Comparison of ENCODE assay signal across 7 mouse cellular contexts in the genomic region with DNA sequence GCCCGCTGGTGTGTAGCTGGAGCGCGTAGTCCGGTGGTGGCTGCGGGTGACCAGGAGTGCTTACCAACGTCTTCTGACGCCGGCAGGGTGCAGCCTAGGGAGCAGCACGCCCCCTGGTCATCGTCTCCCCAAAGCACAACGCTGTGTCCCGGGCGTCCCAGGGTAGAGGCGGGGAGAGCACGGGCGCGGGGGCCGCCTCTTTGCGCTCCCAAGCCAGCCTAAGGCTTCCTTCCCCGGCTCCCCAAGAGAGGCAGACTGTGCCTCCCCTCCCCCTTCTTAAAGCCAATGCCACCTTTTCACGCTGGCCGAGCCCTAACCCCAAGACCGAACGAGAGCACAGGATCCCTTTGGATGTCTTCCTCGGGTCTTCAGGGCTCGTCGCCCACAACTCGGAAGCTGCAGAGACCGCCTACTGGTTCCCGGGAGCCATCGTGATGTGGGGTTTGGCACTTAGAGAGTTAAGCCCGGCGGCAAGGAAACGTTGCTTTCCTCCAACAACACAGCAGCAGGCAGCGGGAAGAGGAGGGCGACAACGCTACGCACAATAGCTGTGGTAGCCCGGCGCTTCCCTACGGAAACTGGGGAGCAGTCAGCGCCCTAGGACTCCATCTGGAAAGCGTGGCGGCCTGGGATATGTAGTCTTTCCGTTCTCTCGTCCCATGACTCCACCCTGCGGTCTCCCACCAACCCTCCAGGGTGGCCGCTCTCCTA. TPM values are rescaled to one million over a fixed set of nuclear protein-coding genes. Genes with fewer than 3 reads are reported as not detected.
A peak's percentile ranks its signal among the peaks of the same experiment; 100 is the strongest.
DNase-seq lines count a peak whose midpoint lies in the region; ATAC-seq and TF ChIP-seq lines count a peak whose summit lies in the region.

TSS of gene Ophn1 (minus strand) at position 620 of the 711 bp plus-strand sequence.

- no peaks in the 10 kb centered on the region for H3K36me3 ChIP-seq in embryonic facial prominence, embryonic 11.5 days (replicated peaks; ENCODE audit: control insufficient read depth, insufficient read depth, low read depth, low read length)
- H3K36me3 ChIP-seq in kidney, adult 2 months (ENCODE audit: control insufficient read depth, insufficient read depth, low read length) = no peaks in the 10 kb centered on the region
- no peaks in the 10 kb centered on the region for H3K36me3 ChIP-seq in limb, embryonic 10.5 days
- H3K36me3 ChIP-seq in midbrain, embryonic 10.5 days = no peaks in the 10 kb centered on the region
- H3K36me3 ChIP-seq in small intestine, adult 2 months (ENCODE audit: control insufficient read depth, insufficient read depth, low read length) = no peaks in the 10 kb centered on the region

- H3K4me3 ChIP-seq in bone marrow, adult 2 months (replicated peaks; ENCODE audit: control insufficient read depth, low read depth, low read length) = peak within 1 kb of the TSS; percentile 61
- peak within 1 kb of the TSS; percentile 47 for H3K4me3 ChIP-seq in embryonic facial prominence, embryonic 11.5 days (ENCODE audit: low read depth, low read length)
- H3K4me3 ChIP-seq in kidney, adult 2 months (ENCODE audit: insufficient read depth, low read depth, low read length) = peak within 1 kb of the TSS; percentile 92
- H3K4me3 ChIP-seq in limb, embryonic 10.5 days = peak within 1 kb of the TSS; percentile 60
- H3K4me3 ChIP-seq in midbrain, embryonic 10.5 days = peak within 1 kb of the TSS; percentile 64
- H3K4me3 ChIP-seq in small intestine, adult 2 months (ENCODE audit: low read depth, low read length) = peak within 1 kb of the TSS; percentile 100

- peak within 1 kb of the TSS; percentile 31; the same call in 1 of the 2 replicates for H3K27ac ChIP-seq in bone marrow, adult 2 months (ENCODE audit: control insufficient read depth, insufficient read depth, low read depth, low read length, poor library complexity)
- 0 out of 2 replicates have a peak within 1 kb of the TSS, but pooled peaks have one; percentile 35 for H3K27ac ChIP-seq in embryonic facial prominence, embryonic 11.5 days (replicated peaks; ENCODE audit: low read depth, low read length)
- peak within 1 kb of the TSS; percentile 58 for H3K27ac ChIP-seq in kidney, adult 2 months (ENCODE audit: insufficient read depth, low read depth, low read length)
- peak within 1 kb of the TSS; percentile 78 for H3K27ac ChIP-seq in limb, embryonic 10.5 days
- peak within 1 kb of the TSS; percentile 87 for H3K27ac ChIP-seq in midbrain, embryonic 10.5 days (replicated peaks)
- H3K27ac ChIP-seq in small intestine, adult 2 months (ENCODE audit: insufficient read depth, low read depth, low read length) = peak within 1 kb of the TSS; percentile 74

- no peak for TF ChIP-seq CTCF in bone marrow, adult 2 months (IDR thresholded peaks at IDR 0.05; ENCODE audit: control insufficient read depth, insufficient read depth, low read length)
- TF ChIP-seq CTCF in kidney, adult 2 months (conservative IDR thresholded peaks at IDR 0.05; ENCODE audit: insufficient read depth, insufficient read length, low read depth, low read length) = no peak
- TF ChIP-seq CTCF in small intestine, adult 2 months (IDR thresholded peaks at IDR 0.05; ENCODE audit: extremely low read depth, insufficient read length, insufficient replicate concordance, low read depth, low read length) = 0 out of 2 replicates have a peak, but pooled peaks have one; percentile 3

- DNase-seq in embryonic facial prominence, embryonic 11.5 days (ENCODE audit: low spot score) = peak; percentile 71
- peak; percentile 78 to 85 for DNase-seq in heart, adult 18-20 months
- peak; percentile 70 for DNase-seq in kidney, adult 2 months
- DNase-seq in limb, embryonic 10.5 days (ENCODE audit: low spot score) = peak; percentile 51
- peak; percentile 61 for DNase-seq in midbrain, embryonic 10.5 days (ENCODE audit: low spot score)

- ATAC-seq in embryonic facial prominence, embryonic 11.5 days (replicated peaks; ENCODE audit: insufficient number of reproducible peaks, low FRiP score, low TSS enrichment, low read depth) = peak; percentile 91

- H3K9ac ChIP-seq in embryonic facial prominence, embryonic 11.5 days (replicated peaks; ENCODE audit: low read length) = peak within 1 kb of the TSS; percentile 48

- H3K4me1 ChIP-seq in bone marrow, adult 2 months (ENCODE audit: control insufficient read depth, insufficient read depth, low read length) = no peaks in the 10 kb centered on the region
- no peaks in the 10 kb centered on the region for H3K4me1 ChIP-seq in embryonic facial prominence, embryonic 11.5 days (ENCODE audit: control insufficient read depth, insufficient read depth, low read length)
- H3K4me1 ChIP-seq in kidney, adult 2 months (ENCODE audit: control insufficient read depth, insufficient read depth, low read length) = no peaks in the 10 kb centered on the region
- no peaks in the 10 kb centered on the region for H3K4me1 ChIP-seq in limb, embryonic 10.5 days
- H3K4me1 ChIP-seq in midbrain, embryonic 10.5 days = 0 out of 2 replicates have a peak, but pooled peaks cover 6% of the 10 kb centered on the region
- no peaks in the 10 kb centered on the region for H3K4me1 ChIP-seq in small intestine, adult 2 months (ENCODE audit: control insufficient read depth, insufficient read depth, insufficient read length, low read length)

- no peaks in the 10 kb centered on the region for H3K9me3 ChIP-seq in embryonic facial prominence, embryonic 11.5 days (replicated peaks; ENCODE audit: control insufficient read depth, low read length)
- no peaks in the 10 kb centered on the region for H3K9me3 ChIP-seq in limb, embryonic 10.5 days (replicated peaks)
- H3K9me3 ChIP-seq in midbrain, embryonic 10.5 days (replicated peaks) = no peaks in the 10 kb centered on the region

- H3K27me3 ChIP-seq in embryonic facial prominence, embryonic 11.5 days (ENCODE audit: control insufficient read depth, insufficient read depth, low read length) = no peaks in the 10 kb centered on the region
- no peaks in the 10 kb centered on the region for H3K27me3 ChIP-seq in kidney, adult 2 months (replicated peaks; ENCODE audit: control insufficient read depth, insufficient read depth, low read length)
- H3K27me3 ChIP-seq in limb, embryonic 10.5 days (ENCODE audit: low read depth, poor library complexity, severe bottlenecking) = peaks cover 73% of the 10 kb centered on the region
- peaks cover 49% of the 10 kb centered on the region for H3K27me3 ChIP-seq in midbrain, embryonic 10.5 days (ENCODE audit: low read depth, poor library complexity, severe bottlenecking)
- H3K27me3 ChIP-seq in small intestine, adult 2 months (ENCODE audit: control insufficient read depth, insufficient read depth, low read length) = no peaks in the 10 kb centered on the region

- peak within 1 kb of the TSS; percentile 48 for H3K4me2 ChIP-seq in embryonic facial prominence, embryonic 11.5 days (ENCODE audit: low read depth, low read length)

- TF ChIP-seq POLR2A in bone marrow, adult 2 months (IDR thresholded peaks at IDR 0.05; ENCODE audit: borderline replicate concordance, control insufficient read depth, low read depth, low read length) = no peak
- no peak for TF ChIP-seq POLR2A in kidney, adult 2 months (IDR thresholded peaks at IDR 0.05; ENCODE audit: low read depth, low read length)
- peak; percentile 24; the same call in 1 of the 2 replicates for TF ChIP-seq POLR2A in small intestine, adult 2 months (IDR thresholded peaks at IDR 0.05; ENCODE audit: low read depth, low read length)

- 6% methylated on average over 46 of the region's 48 CpGs for WGBS in bone marrow, adult 2 months
- WGBS in embryonic facial prominence, embryonic 11.5 days = 12% methylated on average over 41 of the region's 48 CpGs
- 1% methylated on average over 45 of the region's 48 CpGs for WGBS in kidney, adult 2 months
- WGBS in limb, embryonic 10.5 days = 5% methylated on average over 48 of the region's 48 CpGs
- WGBS in midbrain, embryonic 10.5 days = 13% methylated on average over 48 of the region's 48 CpGs
- WGBS in small intestine, adult 2 months = 9% methylated on average over 45 of the region's 48 CpGs

RNA-seq across cellular contexts. Expression of gene Ophn1, which starts in this region (rescaled TPM):
- 3.3 and 8.3 TPM in 2 replicates for polyA plus RNA-seq in bone marrow, adult 2 months (2011; ENCODE audit: insufficient read depth, insufficient read length, low replicate concordance, missing spikeins)
- polyA plus RNA-seq in embryonic facial prominence, embryonic 11.5 days (2014; fragmentation: Nextera tagmentation; extraction: Ambion mirVana) = 10.8 and 15.3 TPM in 2 replicates
- 1 to 10 TPM; 4.2 to 7.5 TPM for total RNA-seq in heart, adult 18-20 months (2021)
- polyA plus RNA-seq in kidney, adult 2 months (2012; rRNA removed) = 2.7 and 3.1 TPM in 2 replicates
- 5.7 and 10.0 TPM in 2 replicates for polyA plus RNA-seq in limb, embryonic 10.5 days (2016; fragmentation: Nextera tagmentation; extraction: Ambion mirVana)
- polyA plus RNA-seq in midbrain, embryonic 10.5 days (2016; fragmentation: Nextera tagmentation; extraction: Ambion mirVana) = 16.4 and 19.6 TPM in 2 replicates
- 2.1 and 5.0 TPM in 2 replicates for polyA plus RNA-seq in small intestine, adult 2 months (2012; rRNA removed)

Comparison
In these comparisons a context has a peak if more than half of its experiments do, and no peak if none do; other contexts are left out.
1. Peak in every context shown above with its lines: DNase-seq, ATAC-seq, H3K4me3 ChIP-seq and H3K27ac ChIP-seq.
2. H3K27ac ChIP-seq: peak in every context shown above with its lines; median percentile 87 in midbrain, embryonic 10.5 days; 78 in limb, embryonic 10.5 days; 74 in small intestine, adult 2 months; 58 in kidney, adult 2 months; 35 in embryonic facial prominence, embryonic 11.5 days; 31 in bone marrow, adult 2 months.
3. H3K4me3 ChIP-seq: peak in every context shown above with its lines; median percentile 100 in small intestine, adult 2 months; 92 in kidney, adult 2 months; 64 in midbrain, embryonic 10.5 days; 61 in bone marrow, adult 2 months; 60 in limb, embryonic 10.5 days; 47 in embryonic facial prominence, embryonic 11.5 days.